Mouse (Mus musculus): Measurements from ENCODE around the gene Bcar1. TPM values are rescaled to one million over a fixed set of nuclear protein-coding genes. Genes with fewer than 3 reads are reported as not detected.

The Bcar1 gene
- total and polyA plus RNA-seq, 2 experiments from 2014 or later, result 27.9 to 53.2 TPM

GRCm38 (mm10) chr8:111742261-111743037 lies 1.2 kb downstream of the Bcar1 start:
- WGBS, result 19% methylated on average over 11 of the region's 11 CpGs
- DNase-seq (ENCODE audit: low spot score) (peak; percentile 37), ATAC-seq (ENCODE audit: insufficient read depth, low read depth) (no peak)
- peak overlapping the region; percentile 82 for H3K4me2 ChIP-seq (ENCODE audit: low read depth, low read length)
- no peak for TF ChIP-seq EP300 (IDR thresholded peaks at IDR 0.05; ENCODE audit: low read depth)
- no peak for TF ChIP-seq CTCF (IDR thresholded peaks at IDR 0.05; ENCODE audit: low read depth)
- peaks cover 53% of the 10 kb centered on the region for H3K4me1 ChIP-seq (ENCODE audit: control insufficient read depth, insufficient read depth)
- H3K9me3 ChIP-seq (replicated peaks; ENCODE audit: control insufficient read depth, low read length), result no peaks in the 10 kb centered on the region
- H3K36me3 ChIP-seq (replicated peaks; ENCODE audit: control insufficient read depth, insufficient read depth, low read length), result no peaks in the 10 kb centered on the region
- peak overlapping the region; percentile 93 for H3K4me3 ChIP-seq (ENCODE audit: low read depth, low read length)
- H3K27me3 ChIP-seq (ENCODE audit: control insufficient read depth, insufficient read depth, low read length), result no peaks in the 10 kb centered on the region
- peak overlapping the region; percentile 92 for H3K27ac ChIP-seq (ENCODE audit: low read depth)
- H3K9ac ChIP-seq (replicated peaks; ENCODE audit: low read depth, low read length), result peak overlapping the region; percentile 95

- 61% methylated on average over 6 of the region's 6 CpGs for WGBS
- H3K36me3 ChIP-seq (replicated peaks; ENCODE audit: control insufficient read depth, insufficient read depth, low read length), result no peaks in the 10 kb centered on the region
- ATAC-seq (ENCODE audit: insufficient read depth, low read depth), result no peak
- peak; percentile 6 for DNase-seq (ENCODE audit: low spot score)
- TF ChIP-seq EP300 (IDR thresholded peaks at IDR 0.05; ENCODE audit: low read depth) (no peak), CTCF (IDR thresholded peaks at IDR 0.05; ENCODE audit: low read depth) (no peak)
- no peak overlapping the region for H3K9ac ChIP-seq (replicated peaks; ENCODE audit: low read depth, low read length)
- no peaks in the 10 kb centered on the region for H3K9me3 ChIP-seq (replicated peaks; ENCODE audit: control insufficient read depth, low read length)
- H3K4me1 ChIP-seq (ENCODE audit: control insufficient read depth, insufficient read depth), result peaks cover 54% of the 10 kb centered on the region
- no peaks in the 10 kb centered on the region for H3K27me3 ChIP-seq (ENCODE audit: control insufficient read depth, insufficient read depth, low read length)
- peak overlapping the region; percentile 92 for H3K27ac ChIP-seq (ENCODE audit: low read depth)
- H3K4me2 ChIP-seq (ENCODE audit: low read depth, low read length), result peak overlapping the region; percentile 82; the same call in 1 of the 2 replicates
- no peak overlapping the region for H3K4me3 ChIP-seq (ENCODE audit: low read depth, low read length)
Measured at GRCm38 (mm10) chr8:111741556-111741955, 2.1 kb downstream of the Bcar1 start.

GRCm38 (mm10) chr8:111740994-111741393 lies 2.6 kb downstream of the Bcar1 start:
- Histone ChIP-seq H3K4me1 (ENCODE audit: control insufficient read depth, insufficient read depth) (peaks cover 54% of the 10 kb centered on the region), H3K27ac (ENCODE audit: low read depth) (peak overlapping the region; percentile 92), H3K9ac (replicated peaks; ENCODE audit: low read depth, low read length) (no peak overlapping the region), H3K4me3 (ENCODE audit: low read depth, low read length) (no peak overlapping the region), H3K27me3 (ENCODE audit: control insufficient read depth, insufficient read depth, low read length) (no peaks in the 10 kb centered on the region), H3K36me3 (replicated peaks; ENCODE audit: control insufficient read depth, insufficient read depth, low read length) (no peaks in the 10 kb centered on the region), H3K9me3 (replicated peaks; ENCODE audit: control insufficient read depth, low read length) (no peaks in the 10 kb centered on the region), H3K4me2 (ENCODE audit: low read depth, low read length) (peak overlapping the region; percentile 82; the same call in 1 of the 2 replicates)
- TF ChIP-seq EP300 (IDR thresholded peaks at IDR 0.05; ENCODE audit: low read depth), result no peak
- TF ChIP-seq CTCF (IDR thresholded peaks at IDR 0.05; ENCODE audit: low read depth), result no peak
- peak; percentile 31 for DNase-seq (ENCODE audit: low spot score)
- no peak; the same call in 1 of the 2 replicates for ATAC-seq (ENCODE audit: insufficient read depth, low read depth)
- WGBS, result 51% methylated on average over 8 of the region's 8 CpGs

- TF ChIP-seq EP300 (IDR thresholded peaks at IDR 0.05; ENCODE audit: low read depth), result no peak
- no peak for TF ChIP-seq CTCF (IDR thresholded peaks at IDR 0.05; ENCODE audit: low read depth)
- no peak overlapping the region for H3K9ac ChIP-seq (replicated peaks; ENCODE audit: low read depth, low read length)
- peaks cover 56% of the 10 kb centered on the region for H3K4me1 ChIP-seq (ENCODE audit: control insufficient read depth, insufficient read depth)
- DNase-seq (ENCODE audit: low spot score), result no peak
- no peaks in the 10 kb centered on the region for H3K36me3 ChIP-seq (replicated peaks; ENCODE audit: control insufficient read depth, insufficient read depth, low read length)
- H3K9me3 ChIP-seq (replicated peaks; ENCODE audit: control insufficient read depth, low read length), result no peaks in the 10 kb centered on the region
- peak overlapping the region; percentile 92 for H3K27ac ChIP-seq (ENCODE audit: low read depth)
- H3K27me3 ChIP-seq (ENCODE audit: control insufficient read depth, insufficient read depth, low read length), result no peaks in the 10 kb centered on the region
- no peak for ATAC-seq (ENCODE audit: insufficient read depth, low read depth)
- 50% methylated on average over 7 of the region's 7 CpGs for WGBS
- H3K4me2 ChIP-seq (ENCODE audit: low read depth, low read length), result no peak overlapping the region; the same call in 1 of the 2 replicates
- H3K4me3 ChIP-seq (ENCODE audit: low read depth, low read length), result no peak overlapping the region
Measured at GRCm38 (mm10) chr8:111740301-111740711, 3.3 kb downstream of the Bcar1 start.

GRCm38 (mm10) chr8:111739604-111740003 lies 4.0 kb downstream of the Bcar1 start:
- DNase-seq (ENCODE audit: low spot score), result peak; percentile 12
- Histone ChIP-seq H3K4me3 (ENCODE audit: low read depth, low read length) (no peak overlapping the region), H3K36me3 (replicated peaks; ENCODE audit: control insufficient read depth, insufficient read depth, low read length) (no peaks in the 10 kb centered on the region), H3K4me1 (ENCODE audit: control insufficient read depth, insufficient read depth) (peaks cover 62% of the 10 kb centered on the region), H3K27ac (ENCODE audit: low read depth) (peak overlapping the region; percentile 48; the same call in 1 of the 2 replicates), H3K9ac (replicated peaks; ENCODE audit: low read depth, low read length) (no peak overlapping the region), H3K27me3 (ENCODE audit: control insufficient read depth, insufficient read depth, low read length) (no peaks in the 10 kb centered on the region), H3K4me2 (ENCODE audit: low read depth, low read length) (no peak overlapping the region), H3K9me3 (replicated peaks; ENCODE audit: control insufficient read depth, low read length) (no peaks in the 10 kb centered on the region)
- WGBS, result 61% methylated on average over 7 of the region's 7 CpGs
- no peak for TF ChIP-seq EP300 (IDR thresholded peaks at IDR 0.05; ENCODE audit: low read depth)
- peak; percentile 43 for TF ChIP-seq CTCF (IDR thresholded peaks at IDR 0.05; ENCODE audit: low read depth)
- ATAC-seq (ENCODE audit: insufficient read depth, low read depth), result no peak
